Mouse (Mus musculus) liver, postnatal 0 days (tissue): Measurements from ENCODE around the gene Agap1. TPM values are rescaled to one million over a fixed set of nuclear protein-coding genes. Genes with fewer than 3 reads are reported as not detected.

Source experiments
- ATAC-seq: fragments of 200-750 bp; cut with Nextera tagmentation; 2 replicates; pipeline ENCODE4 v1.8.0; 2017; ENCODE audit warnings: mild to moderate bottlenecking, moderate library complexity
- DNase-seq: peaks from one replicate; pipeline ENCODE4 v3.0.0-alpha.2; 2016
- H3K27ac ChIP-seq: fragments of 300-500 bp; sonication (generic); 2 replicates; pipeline ENCODE4 v1.5.1; 2014; ENCODE audit warnings: antibody characterized with exemption, moderate library complexity, mild to moderate bottlenecking, low read depth
- H3K27me3 ChIP-seq: fragments of 300-500 bp; sonication (generic); 2 replicates; pipeline ENCODE4 v1.6.1; 2014; ENCODE audit warnings: low read length, control low read depth, mixed read lengths; ENCODE audit not compliant: insufficient read depth
- H3K36me3 ChIP-seq: fragments of 300-500 bp; sonication (generic); replicated peaks from 2 replicates; pipeline ENCODE4 v1.6.1; 2014; ENCODE audit warnings: mild to moderate bottlenecking, control low read depth, low read length, moderate library complexity, mixed read lengths; ENCODE audit not compliant: insufficient read depth
- H3K4me1 ChIP-seq: fragments of 300-500 bp; sonication (generic); 2 replicates; pipeline ENCODE4 v1.6.1; 2014; ENCODE audit warnings: antibody characterized with exemption, mild to moderate bottlenecking, control low read depth; ENCODE audit not compliant: insufficient read depth
- H3K4me2 ChIP-seq: fragments of 300-500 bp; sonication (generic); 2 replicates; pipeline ENCODE4 v1.6.1; 2014; ENCODE audit warnings: low read depth, mild to moderate bottlenecking, low read length, moderate library complexity, mixed read lengths
- H3K4me3 ChIP-seq: fragments of 300-500 bp; sonication (generic); 2 replicates; pipeline ENCODE4 v1.5.1; 2014; ENCODE audit warnings: low read depth, low read length
- H3K9ac ChIP-seq: fragments of 300-500 bp; sonication (generic); replicated peaks from 2 replicates; pipeline ENCODE4 v1.6.1; 2014; ENCODE audit warnings: mild to moderate bottlenecking, moderate library complexity
- H3K9me3 ChIP-seq: fragments of 300-500 bp; sonication (generic); 2 replicates; pipeline ENCODE4 v1.6.1; 2016; ENCODE audit warnings: mild to moderate bottlenecking, control low read depth, low read length, mixed read lengths
- CTCF ChIP-seq: sonication (generic); IDR thresholded peaks from 2 replicates; pipeline ENCODE4 v1.5.1; 2016; ENCODE audit warnings: antibody characterized with exemption, low read depth
- EP300 ChIP-seq: IDR thresholded peaks from 2 replicates; pipeline ENCODE4 v1.6.1; 2016; ENCODE audit warnings: antibody characterized with exemption, low read depth, mild to moderate bottlenecking
- WGBS: fragments of 180-500 bp; shearing (Covaris S2); extraction: QIAGEN DNeasy Blood & Tissue Kit; methylation state at CpG from one replicate; pipeline ENCODE4 v1.1.7; 2014; ENCODE audit not compliant: insufficient replicate concordance; 5-methylcytosine and 5-hydroxymethylcytosine counted together
- polyA plus RNA-seq: library from polyadenylated mRNA; unstranded; fragments of >200 nt; fragmentation: Nextera tagmentation; extraction: Ambion mirVana; gene quantifications from 2 replicates; pipeline ENCODE4 v1.2.1, GENCODE M21; 2015

Agap1 gene
- polyA plus RNA-seq, 1 experiment from 2014 or later = 1.0 TPM

GRCm38 (mm10) chr1:89923642-89924020 lies 469.0 kb downstream of the Agap1 start:
- Histone ChIP-seq H3K27ac (no peak overlapping the region), H3K9ac (no peak overlapping the region), H3K4me3 (no peak overlapping the region), H3K9me3 (no peaks in the 10 kb centered on the region), H3K27me3 (peaks cover 84% of the 10 kb centered on the region), H3K4me2 (no peak overlapping the region), H3K36me3 (no peaks in the 10 kb centered on the region), H3K4me1 (no peaks in the 10 kb centered on the region)
- 16% methylated on average over 14 of the region's 14 CpGs for WGBS
- DNase-seq = no peak
- ATAC-seq = no peak
- TF ChIP-seq EP300 (no peak), CTCF (no peak)

DNA sequence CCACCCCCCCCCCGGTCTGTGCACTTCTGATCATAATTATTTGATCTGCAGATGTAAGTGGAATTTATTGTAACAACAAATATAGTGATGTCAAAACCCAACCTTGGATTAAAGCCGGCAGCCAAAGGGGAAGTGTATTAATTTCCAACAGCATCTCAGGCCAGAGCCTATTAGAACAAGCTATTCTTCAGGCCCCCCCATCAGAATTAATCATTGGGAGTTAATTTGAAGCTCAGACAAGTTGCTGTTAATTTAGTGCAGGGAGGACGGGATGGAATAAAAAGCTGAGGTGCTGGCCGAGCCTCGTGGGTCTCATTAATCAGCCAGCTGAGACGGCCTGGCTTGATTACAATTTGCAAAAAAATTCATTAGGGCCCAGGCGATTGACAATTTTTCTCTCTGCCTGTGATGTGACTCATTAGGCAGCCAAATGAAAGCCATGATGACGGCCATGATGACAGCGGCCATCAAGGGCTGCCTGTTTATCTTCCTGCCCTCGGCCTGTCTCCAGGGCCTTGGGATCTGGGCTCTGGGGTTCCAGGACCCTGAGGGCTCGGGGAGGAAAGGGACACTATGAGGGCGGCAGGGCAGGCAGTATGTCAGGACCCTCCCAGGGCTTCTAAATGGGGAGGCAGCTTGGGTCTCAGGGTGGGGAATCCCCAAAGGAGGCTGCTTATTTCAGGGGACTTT lies 471.0 kb downstream of the Agap1 start:
- no peaks in the 10 kb centered on the region for H3K9me3 ChIP-seq
- no peak overlapping the region for H3K4me2 ChIP-seq
- DNase-seq (no peak), ATAC-seq (no peak)
- H3K9ac ChIP-seq = no peak overlapping the region
- peaks cover 7% of the 10 kb centered on the region for H3K4me1 ChIP-seq
- H3K4me3 ChIP-seq = no peak overlapping the region
- WGBS = 55% methylated on average over 12 of the region's 12 CpGs
- no peaks in the 10 kb centered on the region for H3K36me3 ChIP-seq
- no peak for TF ChIP-seq CTCF
- no peak for TF ChIP-seq EP300
- no peak overlapping the region for H3K27ac ChIP-seq
- H3K27me3 ChIP-seq = peaks cover 98% of the 10 kb centered on the region

GRCm38 (mm10) chr1:89926583-89927060 lies 472.0 kb downstream of the Agap1 start:
- WGBS = 26% methylated on average over 9 of the region's 9 CpGs
- no peak overlapping the region for H3K9ac ChIP-seq
- peak overlapping the region; percentile 53; the same call in 1 of the 2 replicates for H3K4me2 ChIP-seq
- H3K4me3 ChIP-seq = no peak overlapping the region
- H3K4me1 ChIP-seq = peaks cover 11% of the 10 kb centered on the region
- DNase-seq = no peak
- H3K27ac ChIP-seq = no peak overlapping the region
- no peak for ATAC-seq
- no peaks in the 10 kb centered on the region for H3K9me3 ChIP-seq
- H3K27me3 ChIP-seq = peaks cover 100% of the 10 kb centered on the region
- H3K36me3 ChIP-seq = no peaks in the 10 kb centered on the region
- no peak for TF ChIP-seq EP300
- TF ChIP-seq CTCF = no peak

- 4% methylated on average over 34 of the region's 36 CpGs for WGBS
- H3K9ac ChIP-seq = no peak overlapping the region
- H3K4me1 ChIP-seq = peaks cover 11% of the 10 kb centered on the region
- no peaks in the 10 kb centered on the region for H3K9me3 ChIP-seq
- peaks cover 100% of the 10 kb centered on the region for H3K27me3 ChIP-seq
- DNase-seq (peak; percentile 34), ATAC-seq (no peak)
- no peak overlapping the region for H3K27ac ChIP-seq
- H3K4me2 ChIP-seq = peak overlapping the region; percentile 53
- TF ChIP-seq CTCF = no peak
- TF ChIP-seq EP300 = no peak
- no peaks in the 10 kb centered on the region for H3K36me3 ChIP-seq
- H3K4me3 ChIP-seq = peak overlapping the region; percentile 34
Measured at GRCm38 (mm10) chr1:89927061-89927661, 472.6 kb downstream of the Agap1 start.

- Histone ChIP-seq H3K36me3 (no peaks in the 10 kb centered on the region), H3K4me2 (no peak overlapping the region; the same call in 1 of the 2 replicates), H3K27me3 (peaks cover 98% of the 10 kb centered on the region), H3K9ac (no peak overlapping the region), H3K4me1 (peaks cover 11% of the 10 kb centered on the region), H3K9me3 (no peaks in the 10 kb centered on the region), H3K4me3 (peak overlapping the region; percentile 2; the same call in 1 of the 2 replicates), H3K27ac (no peak overlapping the region)
- ATAC-seq (no peak), DNase-seq (no peak)
- WGBS = 18% methylated on average over 25 of the region's 25 CpGs
- no peak for TF ChIP-seq EP300
- no peak for TF ChIP-seq CTCF
Measured at GRCm38 (mm10) chr1:89928676-89929075, 474.1 kb downstream of the Agap1 start.

GRCm38 (mm10) chr1:89929181-89929580 lies 474.6 kb downstream of the Agap1 start:
- Histone ChIP-seq H3K27ac (no peak overlapping the region), H3K36me3 (no peaks in the 10 kb centered on the region), H3K4me1 (peaks cover 11% of the 10 kb centered on the region), H3K9ac (no peak overlapping the region), H3K27me3 (peaks cover 98% of the 10 kb centered on the region), H3K4me3 (peak overlapping the region; percentile 2; the same call in 1 of the 2 replicates), H3K4me2 (no peak overlapping the region; the same call in 1 of the 2 replicates), H3K9me3 (no peaks in the 10 kb centered on the region)
- DNase-seq = no peak
- TF ChIP-seq EP300 (no peak), CTCF (no peak)
- 3% methylated on average over 6 of the region's 6 CpGs for WGBS
- ATAC-seq = no peak
